Mouse (Mus musculus) midbrain, postnatal 0 days (tissue): ENCODE measurements around the gene Asap3. TPM values are rescaled to one million over a fixed set of nuclear protein-coding genes. Genes with fewer than 3 reads are reported as not detected.

Source experiments
- ATAC-seq: fragments of 200-750 bp; cut with Nextera tagmentation; 2 replicates; pipeline ENCODE4 v1.8.0; 2017; ENCODE audit warnings: moderate number of reproducible peaks, mild to moderate bottlenecking, moderate TSS enrichment, moderate library complexity; ENCODE audit not compliant: low FRiP score
- DNase-seq: peaks from one replicate; pipeline ENCODE4 v3.0.0-alpha.2; 2015; ENCODE audit warnings: low spot score
- H3K27ac ChIP-seq: fragments of 300-500 bp; sonication (generic); 2 replicates; pipeline ENCODE4 v1.5.1; 2014; ENCODE audit warnings: low read depth, mild to moderate bottlenecking, low read length, mixed read lengths
- H3K27me3 ChIP-seq: fragments of 300-500 bp; sonication (generic); 2 replicates; pipeline ENCODE4 v1.6.1; 2014; ENCODE audit warnings: low read length, control low read depth, mixed read lengths; ENCODE audit not compliant: insufficient read depth
- H3K36me3 ChIP-seq: fragments of 300-500 bp; sonication (generic); 2 replicates; pipeline ENCODE4 v1.6.1; 2014; ENCODE audit warnings: low read length, control low read depth, mixed read lengths; ENCODE audit not compliant: insufficient read depth
- H3K4me1 ChIP-seq: fragments of 300-500 bp; sonication (generic); 2 replicates; pipeline ENCODE4 v1.6.1; 2014; ENCODE audit warnings: mild to moderate bottlenecking, control low read depth, antibody characterized with exemption, low read length, mixed read lengths; ENCODE audit not compliant: insufficient read depth
- H3K4me2 ChIP-seq: fragments of 300-500 bp; sonication (generic); 2 replicates; pipeline ENCODE4 v1.6.1; 2014; ENCODE audit warnings: low read depth, mild to moderate bottlenecking, low read length, mixed read lengths; ENCODE audit not compliant: poor library complexity, severe bottlenecking
- H3K4me3 ChIP-seq: fragments of 300-500 bp; sonication (generic); 2 replicates; pipeline ENCODE4 v1.5.1; 2014; ENCODE audit warnings: low read depth, mild to moderate bottlenecking, low read length, moderate library complexity
- H3K9ac ChIP-seq: fragments of 300-500 bp; sonication (generic); replicated peaks from 2 replicates; pipeline ENCODE4 v1.6.1; 2014; ENCODE audit warnings: mild to moderate bottlenecking, low read length, moderate library complexity, mixed read lengths; ENCODE audit not compliant: poor library complexity, severe bottlenecking
- H3K9me3 ChIP-seq: fragments of 300-500 bp; sonication (generic); 2 replicates; pipeline ENCODE4 v1.6.1; 2016; ENCODE audit warnings: low read length, control low read depth
- CTCF ChIP-seq: IDR thresholded peaks from 2 replicates; pipeline ENCODE4 v1.5.1; 2016; ENCODE audit warnings: antibody characterized with exemption, mild to moderate bottlenecking
- WGBS: fragments of 180-500 bp; shearing (Covaris S2); extraction: QIAGEN DNeasy Blood & Tissue Kit; methylation state at CpG from one replicate; pipeline ENCODE4 v1.1.7; 2014; 5-methylcytosine and 5-hydroxymethylcytosine counted together
- polyA plus RNA-seq: library from polyadenylated mRNA; unstranded; fragments of >200 nt; fragmentation: Nextera tagmentation; extraction: Ambion mirVana; gene quantifications from 2 replicates; pipeline ENCODE4 v1.2.1, GENCODE M21; 2015
- total RNA-seq: library from RNA; depleted of rRNA; stranded (reverse); fragments of >200 nt; gene quantifications from 2 replicates; pipeline ENCODE4 v1.2.3, GENCODE M21; 2014

The Asap3 gene
- total and polyA plus RNA-seq, 2 experiments from 2014 or later = 3.7 to 7.6 TPM

- ATAC-seq (no peak), DNase-seq (no peak)
- Histone ChIP-seq H3K36me3 (no peaks in the 10 kb centered on the region), H3K9me3 (no peaks in the 10 kb centered on the region), H3K27ac (no peak overlapping the region), H3K9ac (no peak overlapping the region), H3K4me3 (no peak overlapping the region), H3K4me2 (no peak overlapping the region), H3K27me3 (no peaks in the 10 kb centered on the region), H3K4me1 (no peaks in the 10 kb centered on the region)
- WGBS = 58% methylated on average over 13 of the region's 13 CpGs
- no peak for TF ChIP-seq CTCF
These were observed 31.7 kb upstream of the Asap3 start for GRCm38 (mm10) chr4:136174216-136175193.

DNA sequence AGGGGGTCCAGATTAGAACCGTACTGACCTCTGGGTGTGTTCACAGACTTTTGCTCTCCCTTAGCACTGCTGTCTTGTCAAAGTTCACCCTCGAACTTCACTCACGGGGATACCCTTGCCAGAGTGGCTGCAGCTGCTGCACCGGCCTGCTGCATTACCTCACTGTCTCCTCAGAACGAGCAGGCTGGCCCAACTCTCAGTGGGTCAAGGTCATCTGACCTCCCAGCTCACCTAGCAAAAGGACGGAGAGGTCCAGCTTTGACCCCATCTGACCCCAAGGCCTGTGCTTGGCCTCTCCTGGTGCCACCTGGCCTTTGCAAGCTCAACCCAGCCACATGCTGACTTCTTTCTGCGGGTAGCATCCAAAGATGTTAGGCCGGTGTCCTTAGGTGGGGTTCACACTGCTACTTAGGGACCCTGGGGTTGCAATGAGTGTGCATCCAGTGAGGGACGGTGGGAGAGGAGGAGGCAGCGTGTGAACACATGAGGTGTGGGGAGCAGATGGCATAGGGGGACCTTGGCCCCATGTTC, 30.1 kb upstream of the Asap3 start:
- no peak for TF ChIP-seq CTCF
- no peaks in the 10 kb centered on the region; the same call in 1 of the 2 replicates for H3K4me1 ChIP-seq
- H3K9me3 ChIP-seq = no peaks in the 10 kb centered on the region
- ATAC-seq (no peak), DNase-seq (no peak)
- H3K4me2 ChIP-seq = no peak overlapping the region
- no peaks in the 10 kb centered on the region for H3K36me3 ChIP-seq
- H3K4me3 ChIP-seq = no peak overlapping the region
- H3K27me3 ChIP-seq = no peaks in the 10 kb centered on the region
- WGBS = 76% methylated on average over 10 of the region's 10 CpGs
- H3K27ac ChIP-seq = no peak overlapping the region
- no peak overlapping the region for H3K9ac ChIP-seq

DNA sequence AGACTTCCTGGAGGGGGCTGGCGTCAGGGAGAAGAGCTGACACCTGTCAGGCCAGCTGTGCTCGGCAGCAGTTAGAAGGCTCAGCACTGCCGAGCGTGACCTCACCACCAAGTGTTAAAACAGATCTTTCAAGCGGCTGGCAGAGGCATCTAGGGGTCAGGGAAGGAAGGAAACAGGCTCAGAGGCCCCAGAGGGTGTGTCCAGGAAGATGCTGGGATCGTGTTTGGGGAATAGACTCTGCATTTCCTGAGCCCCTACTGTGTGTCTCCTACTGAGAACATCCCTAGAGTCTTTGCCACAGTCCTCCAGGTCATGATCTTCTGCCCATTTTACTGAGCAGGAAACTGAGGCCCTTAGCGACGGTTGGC, 28.9 kb upstream of the Asap3 start:
- Histone ChIP-seq H3K9ac (no peak overlapping the region), H3K4me1 (no peaks in the 10 kb centered on the region; the same call in 1 of the 2 replicates), H3K4me3 (no peak overlapping the region), H3K9me3 (no peaks in the 10 kb centered on the region), H3K27me3 (no peaks in the 10 kb centered on the region), H3K4me2 (no peak overlapping the region), H3K27ac (no peak overlapping the region), H3K36me3 (no peaks in the 10 kb centered on the region)
- ATAC-seq (no peak), DNase-seq (no peak)
- 41% methylated on average over 8 of the region's 8 CpGs for WGBS
- no peak for TF ChIP-seq CTCF

DNA sequence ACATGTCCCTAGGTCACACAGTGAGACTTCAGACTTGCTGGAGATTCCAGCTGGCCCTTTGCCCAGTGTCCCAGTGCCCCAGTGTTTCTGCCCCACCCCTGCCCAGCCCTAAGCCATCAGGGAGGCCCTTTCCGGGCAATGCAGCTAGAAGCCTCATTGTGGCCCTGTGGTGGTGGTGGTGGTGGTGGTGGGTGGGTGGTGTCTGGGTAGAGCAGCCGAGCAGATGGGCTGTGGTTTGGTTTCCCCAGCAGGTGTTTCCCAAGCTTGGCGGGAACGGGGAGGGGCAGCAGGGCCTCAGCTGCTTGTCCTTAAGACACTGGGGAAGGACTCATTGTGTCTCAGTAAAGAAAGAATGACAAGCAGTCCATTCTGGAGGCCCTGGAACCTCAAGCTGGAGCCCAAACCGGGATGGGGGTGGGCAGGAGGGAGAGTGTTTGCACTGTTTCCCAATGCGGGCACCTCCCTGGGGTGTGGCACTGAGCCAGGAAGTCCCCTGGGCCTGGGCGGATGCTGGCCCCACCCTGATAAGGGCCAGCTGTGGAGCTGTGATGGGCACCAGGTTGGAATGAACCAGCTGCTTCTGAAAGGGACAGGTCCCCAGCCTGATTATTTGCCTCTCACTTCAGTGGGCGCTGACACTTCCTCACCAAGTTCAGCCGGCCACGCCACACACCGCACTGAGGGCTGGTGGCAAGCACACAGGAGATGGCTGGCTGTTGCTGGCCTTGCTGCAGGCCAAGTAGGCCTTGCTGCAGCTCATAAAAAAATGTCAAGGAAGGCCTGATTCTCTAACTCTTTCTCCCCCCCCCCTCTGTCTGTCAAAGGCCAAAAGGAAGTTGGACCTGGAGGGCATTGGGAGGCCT, 28.3 kb upstream of the Asap3 start:
- Histone ChIP-seq H3K9me3 (no peaks in the 10 kb centered on the region), H3K4me1 (no peaks in the 10 kb centered on the region; the same call in 1 of the 2 replicates), H3K36me3 (no peaks in the 10 kb centered on the region), H3K27me3 (no peaks in the 10 kb centered on the region), H3K4me3 (no peak overlapping the region), H3K27ac (no peak overlapping the region), H3K4me2 (no peak overlapping the region), H3K9ac (no peak overlapping the region)
- no peak for ATAC-seq
- TF ChIP-seq CTCF = no peak
- 38% methylated on average over 11 of the region's 11 CpGs for WGBS
- DNase-seq = peak; percentile 40

DNA sequence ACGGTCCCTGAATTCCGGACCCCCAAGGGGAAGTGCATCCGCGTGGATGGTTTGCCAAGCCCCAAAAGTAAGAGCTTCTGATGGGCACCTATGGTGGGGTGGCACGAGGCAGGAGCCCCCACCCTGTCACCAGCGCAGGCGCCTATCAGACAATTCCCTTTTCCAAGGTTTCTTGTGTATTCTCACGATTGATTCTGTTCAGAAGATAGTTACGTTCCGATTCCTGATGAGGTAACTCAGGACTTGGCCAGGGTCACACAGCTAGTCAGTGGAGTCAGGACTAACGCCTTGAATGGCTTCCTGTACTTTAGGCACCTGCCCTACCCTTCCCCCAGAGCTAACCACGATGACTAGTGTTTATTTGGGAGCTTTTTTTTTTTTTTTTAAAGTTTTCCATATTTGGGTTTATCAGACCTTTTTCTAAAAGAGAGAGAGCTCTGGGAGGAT, 27.7 kb upstream of the Asap3 start:
- Histone ChIP-seq H3K9ac (no peak overlapping the region), H3K27me3 (no peaks in the 10 kb centered on the region), H3K4me1 (no peaks in the 10 kb centered on the region; the same call in 1 of the 2 replicates), H3K9me3 (no peaks in the 10 kb centered on the region), H3K36me3 (no peaks in the 10 kb centered on the region), H3K27ac (no peak overlapping the region), H3K4me3 (no peak overlapping the region), H3K4me2 (no peak overlapping the region)
- WGBS = 82% methylated on average over 12 of the region's 12 CpGs
- no peak for TF ChIP-seq CTCF
- no peak for DNase-seq
- no peak for ATAC-seq
